Mouse (Mus musculus): ENCODE data around the gene F7. TPM values are rescaled to one million over a fixed set of nuclear protein-coding genes. Genes with fewer than 3 reads are reported as not detected.
"Not testable (repeated sequence)": the region's sequence is repeated elsewhere in the genome, so short reads cannot be mapped to it uniquely, and the experiment has no call there.

The F7 gene
- total RNA-seq, 4 experiments from 2014 or later = 0.19 to 0.20 TPM; not detected in 2

DNA sequence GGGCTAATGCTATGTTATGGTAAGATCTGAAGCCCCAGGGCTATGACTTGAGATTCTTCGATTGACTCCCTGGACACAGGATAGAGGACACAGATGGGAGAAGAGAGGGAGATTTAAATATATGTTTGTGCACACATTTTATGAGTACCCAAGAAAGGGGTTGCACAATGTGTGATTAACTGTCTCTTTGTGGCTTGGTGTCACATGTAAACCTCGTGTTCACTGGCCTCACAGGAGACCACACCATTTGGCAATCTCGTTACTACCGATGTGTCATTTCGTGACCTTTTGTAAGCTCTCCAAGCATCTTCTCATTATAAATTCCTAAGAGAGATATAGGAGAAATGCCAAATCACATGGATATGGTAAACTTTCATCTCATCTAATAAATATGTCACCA is 1.8 kb downstream of the F7 start:
- no peak for DNase-seq (ENCODE audit: low spot score in 2 of 2)

DNA sequence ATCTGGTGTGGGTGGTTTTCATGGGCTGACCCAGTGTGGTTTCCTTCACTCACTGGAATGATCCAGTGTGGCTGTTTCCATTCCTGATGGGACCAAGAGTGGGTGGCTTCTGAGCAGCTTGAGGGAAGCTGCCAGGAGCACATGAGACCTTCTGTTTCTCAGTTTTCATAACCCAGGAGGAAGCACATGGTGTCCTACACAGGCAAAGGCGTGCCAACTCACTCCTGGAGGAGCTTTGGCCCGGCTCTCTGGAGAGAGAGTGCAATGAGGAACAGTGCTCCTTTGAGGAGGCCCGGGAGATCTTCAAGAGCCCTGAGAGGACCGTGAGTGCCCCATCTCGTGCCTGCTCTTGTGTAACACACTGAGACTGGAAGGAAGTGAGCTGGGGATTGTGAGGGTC is 2.6 kb downstream of the F7 start:
- DNase-seq (ENCODE audit: low spot score in 2 of 2) = peak; percentile 27 to 82

DNA sequence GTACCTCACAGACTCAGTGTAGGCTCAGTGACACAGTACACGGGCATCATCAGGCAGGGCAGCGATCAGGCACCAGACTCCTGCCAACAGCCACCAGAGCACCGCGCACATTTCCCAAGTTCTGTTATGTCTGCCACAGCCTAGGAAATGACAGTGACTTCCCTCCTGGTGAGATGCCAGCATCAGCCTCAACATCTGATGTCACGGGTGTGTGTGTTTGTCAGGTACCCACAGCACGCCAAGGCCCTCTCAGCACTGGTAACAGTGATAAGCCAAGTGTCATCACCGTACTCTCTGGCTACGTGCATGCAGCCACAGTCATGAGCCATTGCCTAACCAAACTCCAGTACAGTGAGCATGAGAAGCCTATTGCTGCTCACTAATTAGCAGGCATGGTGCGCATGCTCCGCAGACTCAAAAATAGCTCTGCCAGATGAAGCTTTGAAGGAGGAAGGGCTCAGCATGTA is 10.5 kb downstream of the F7 start:
- DNase-seq (ENCODE audit: low spot score in 2 of 2) = no peak

DNA sequence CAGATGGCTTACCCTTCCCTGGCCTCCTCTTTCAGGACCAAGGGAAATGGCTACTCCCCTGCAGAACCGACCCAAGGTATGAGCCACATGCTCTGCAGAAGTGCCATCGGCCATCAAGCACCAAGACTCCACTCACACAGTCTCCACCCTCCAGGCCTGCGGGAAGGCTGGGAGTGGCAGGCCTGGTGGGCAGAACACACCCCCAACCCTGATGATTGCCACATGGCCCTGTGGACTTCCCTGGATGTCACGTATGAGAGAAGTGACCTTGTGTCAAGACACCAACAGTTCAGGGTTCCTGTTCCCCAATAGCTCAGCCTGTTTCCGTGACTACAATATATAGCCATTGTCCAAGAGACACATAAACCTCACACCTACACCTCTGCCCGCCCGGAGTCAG is 11.2 kb downstream of the F7 start, which contains the start of gene F10:
TSS of gene F10 (plus strand) at position 294 of the 400 bp plus-strand sequence.
- DNase-seq (ENCODE audit: low spot score in 2 of 2) = no peak

DNA sequence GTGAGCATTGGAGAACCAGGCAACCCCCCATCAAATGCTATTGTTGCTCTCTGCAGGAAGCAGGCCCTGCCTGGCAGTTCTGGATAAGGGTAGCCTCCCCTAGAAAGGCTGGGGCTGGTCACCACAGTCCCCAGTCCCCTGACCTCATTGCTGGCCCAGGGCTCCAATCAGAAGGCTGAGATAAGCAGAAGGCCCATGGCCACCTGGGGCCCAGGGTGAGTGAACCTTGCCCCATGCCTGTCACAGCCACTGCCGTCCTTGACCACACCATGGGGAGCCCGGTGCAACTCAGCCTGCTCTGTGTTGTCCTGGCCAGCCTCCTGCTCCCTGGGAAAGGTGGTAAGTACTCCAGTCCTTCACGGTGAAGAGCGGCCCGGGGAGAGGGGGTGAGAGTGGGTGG is 11.7 kb downstream of the F7 start:
- DNase-seq (ENCODE audit: low spot score in 2 of 2) = no peak

DNA sequence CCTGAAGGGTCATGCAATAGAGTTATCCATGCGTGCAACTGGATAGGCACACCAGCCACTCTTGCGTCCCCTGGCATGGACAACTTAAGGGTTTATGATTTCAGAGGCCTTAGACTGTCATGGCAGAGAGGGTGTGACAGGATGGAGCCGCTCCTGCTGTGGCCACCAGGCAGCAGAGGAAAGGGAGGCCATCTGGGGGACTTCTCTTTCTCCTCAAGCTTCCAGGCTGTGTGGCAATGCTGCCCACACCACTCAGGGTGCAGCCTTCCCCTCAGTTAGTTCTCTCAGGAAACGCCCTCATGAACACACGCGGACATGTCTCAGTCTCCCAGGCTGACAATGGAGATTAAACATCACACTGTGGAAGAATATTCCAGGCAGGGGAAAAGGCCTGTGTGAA is 13.2 kb downstream of the F7 start:
- DNase-seq (ENCODE audit: low spot score in 2 of 2) = no peak

DNA sequence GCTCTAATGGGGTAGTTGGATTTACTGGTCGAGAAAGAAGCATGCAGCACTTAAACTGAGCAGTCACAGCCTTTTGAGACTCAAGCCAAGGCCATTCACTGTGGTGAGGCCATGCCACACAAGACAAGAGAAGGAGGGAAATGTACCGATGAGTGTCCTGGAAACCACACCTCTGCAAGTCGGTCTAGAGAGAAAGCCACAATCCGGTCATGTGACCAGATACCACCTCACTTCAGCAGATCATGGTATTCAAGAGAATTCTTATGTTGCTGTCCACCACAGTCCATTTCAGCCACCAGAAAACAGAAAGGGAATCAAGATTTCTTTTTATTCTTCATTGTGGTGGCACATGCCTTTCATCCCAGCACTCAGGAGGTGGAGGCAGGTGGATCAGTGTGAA is 15.6 kb downstream of the F7 start:
- DNase-seq (ENCODE audit: low spot score in 2 of 2) = no peak

DNA sequence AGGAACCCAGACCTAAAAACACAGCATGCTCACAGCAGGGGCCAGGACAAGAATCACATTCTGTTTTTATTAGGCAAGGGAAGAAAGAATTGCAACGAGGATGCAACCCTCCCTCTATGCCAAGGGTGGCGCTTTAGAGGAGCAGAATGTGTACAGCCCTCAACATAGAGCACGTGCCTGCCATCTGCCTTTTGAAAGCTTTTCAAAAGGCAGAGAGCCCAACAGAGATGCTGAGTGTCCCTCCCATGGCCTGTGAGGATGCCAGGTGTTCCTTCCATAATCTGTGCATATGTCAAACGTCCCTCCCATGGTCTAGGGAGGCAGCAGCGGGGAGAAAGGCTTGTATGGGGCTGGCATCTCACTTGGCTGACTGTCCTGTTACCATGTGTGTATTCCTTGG is 21.8 kb downstream of the F7 start:
- DNase-seq (ENCODE audit: low spot score in 2 of 2) = no peak

DNA sequence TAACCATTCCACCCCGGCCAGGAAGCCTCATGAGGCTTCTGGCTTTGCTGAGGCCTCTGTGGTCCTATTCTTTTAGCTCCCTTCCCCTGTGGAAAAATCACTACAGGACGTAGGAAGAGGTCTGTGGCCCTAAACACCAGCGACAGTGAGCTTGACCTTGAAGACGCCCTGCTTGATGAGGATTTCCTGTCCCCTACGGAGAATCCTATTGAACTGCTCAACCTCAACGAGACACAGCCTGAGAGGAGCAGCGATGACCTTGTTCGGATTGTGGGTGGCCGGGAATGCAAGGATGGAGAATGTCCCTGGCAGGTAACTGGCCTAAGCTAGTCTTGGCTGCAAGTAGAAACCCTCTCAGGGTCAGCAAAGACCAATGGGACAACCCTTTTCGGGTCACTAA is 24.7 kb downstream of the F7 start:
- no peak for DNase-seq (ENCODE audit: low spot score in 2 of 2)

DNA sequence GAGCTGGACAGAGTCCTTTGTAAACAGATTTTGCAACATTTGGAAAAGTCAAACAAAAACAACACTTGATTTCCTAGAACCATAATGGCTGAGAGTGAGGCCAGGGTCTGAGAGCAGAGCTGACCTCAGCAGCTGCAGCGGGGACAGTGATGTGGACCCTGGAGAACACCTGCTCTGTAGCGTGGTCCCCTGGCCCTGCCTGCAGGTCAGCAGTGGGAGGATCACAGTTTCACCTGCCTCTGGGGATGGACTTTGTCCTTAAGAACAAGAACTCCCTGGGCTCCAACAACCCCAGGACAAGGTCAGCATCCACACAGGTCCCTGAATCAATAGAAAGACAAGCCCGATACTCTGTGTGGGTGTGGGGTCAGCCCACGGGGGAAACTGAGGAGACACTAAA is 31.5 kb downstream of the F7 start:
- no peak for DNase-seq (ENCODE audit: low spot score in 2 of 2)

DNA sequence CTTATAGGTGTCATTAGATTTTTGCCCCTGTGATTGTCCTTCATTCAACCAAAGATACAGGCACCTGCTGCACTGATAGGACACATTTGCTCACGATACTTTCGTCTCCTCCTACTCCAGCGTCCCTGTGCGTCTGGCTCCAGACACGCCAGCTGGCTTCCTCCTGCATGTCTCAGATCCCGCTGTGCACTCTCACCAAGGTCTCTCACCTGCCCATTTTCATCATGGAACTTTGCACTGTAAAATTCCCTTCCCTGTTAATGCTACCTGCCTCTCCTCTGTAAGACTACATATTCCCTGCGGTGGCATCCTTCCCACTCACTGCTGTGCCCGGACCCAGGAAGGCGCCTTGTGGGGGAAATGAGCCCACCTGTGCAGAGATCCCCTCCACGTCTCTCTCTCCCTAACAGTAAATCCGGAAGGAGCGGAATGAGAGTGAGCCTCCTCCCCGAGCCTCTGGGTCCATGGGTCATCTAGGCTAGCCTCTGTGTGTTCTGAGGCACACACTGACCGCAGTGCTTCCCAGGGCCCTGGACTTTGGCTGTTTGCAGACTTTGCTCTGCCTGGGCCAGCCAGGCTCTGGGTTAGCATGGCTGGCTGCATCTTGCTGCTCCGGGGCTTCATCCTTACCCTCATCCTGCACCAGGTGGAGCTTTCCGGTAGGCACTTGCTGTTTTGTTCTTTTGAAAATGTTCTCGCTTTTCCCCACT is 34.8 kb downstream of the F7 start, which contains the start of gene Proz:
TSS of gene Proz (plus strand) at position 474 of the 710 bp plus-strand sequence.
- no peak for DNase-seq (ENCODE audit: low spot score in 2 of 2)

DNA sequence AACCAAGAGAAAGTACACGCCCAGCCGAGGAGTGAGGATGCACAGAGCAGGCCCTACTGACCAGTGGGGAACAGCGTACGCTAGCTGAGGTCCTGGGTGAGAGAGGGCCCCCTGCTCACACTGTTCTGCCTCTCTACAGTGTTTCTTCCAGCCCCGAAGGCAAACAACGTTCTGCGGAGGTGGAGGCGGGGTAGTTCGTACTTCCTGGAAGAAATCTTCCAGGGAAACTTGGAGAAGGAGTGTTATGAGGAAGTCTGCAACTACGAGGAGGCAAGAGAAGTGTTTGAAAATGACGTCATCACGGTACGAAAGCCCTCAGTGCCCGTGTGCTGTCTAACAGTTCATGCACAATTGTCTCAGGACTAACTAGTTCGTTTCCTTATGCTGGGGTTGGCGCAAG is 37.3 kb downstream of the F7 start:
- DNase-seq (ENCODE audit: low spot score in 2 of 2) = no peak

DNA sequence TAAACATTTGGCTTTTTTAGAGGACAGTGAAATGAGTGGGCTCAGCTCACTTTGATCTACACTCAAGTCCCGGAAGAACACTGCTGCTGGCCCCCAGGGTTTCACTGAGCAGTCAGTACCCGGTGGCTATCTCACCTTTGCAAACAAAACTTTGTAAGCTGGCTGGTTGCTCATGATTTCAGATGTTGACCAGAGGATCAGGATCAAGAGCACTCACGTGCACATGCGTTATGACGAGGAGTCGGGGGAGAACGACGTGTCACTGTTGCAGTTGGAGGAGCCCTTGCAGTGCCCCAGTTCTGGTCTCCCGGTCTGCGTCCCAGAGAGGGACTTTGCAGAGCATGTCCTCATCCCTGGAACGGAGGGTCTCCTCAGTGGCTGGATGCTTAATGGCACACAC is 47.4 kb downstream of the F7 start:
- no peak for DNase-seq (ENCODE audit: low spot score in 2 of 2)

DNA sequence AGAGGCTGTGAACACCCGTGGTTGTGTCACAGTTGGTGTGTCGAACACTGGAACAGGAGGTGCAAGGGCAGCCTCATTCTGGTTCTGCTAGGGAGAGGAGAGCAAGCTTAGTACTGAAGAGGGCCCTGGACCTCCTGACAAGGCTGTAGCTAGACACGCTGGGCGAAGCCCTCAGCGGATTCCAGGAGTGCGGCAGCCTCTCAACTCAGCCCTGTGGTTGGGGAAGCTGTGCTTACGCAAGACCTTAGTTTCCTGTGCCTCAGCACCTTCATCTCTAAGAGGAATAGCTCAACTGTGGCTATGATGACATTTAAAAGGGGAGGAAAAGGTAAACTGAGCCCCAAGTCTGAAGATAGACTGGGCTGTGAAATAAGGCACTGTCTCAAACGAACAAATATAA is 49.2 kb downstream of the F7 start:
- no peak for DNase-seq (ENCODE audit: low spot score in 2 of 2)

DNA sequence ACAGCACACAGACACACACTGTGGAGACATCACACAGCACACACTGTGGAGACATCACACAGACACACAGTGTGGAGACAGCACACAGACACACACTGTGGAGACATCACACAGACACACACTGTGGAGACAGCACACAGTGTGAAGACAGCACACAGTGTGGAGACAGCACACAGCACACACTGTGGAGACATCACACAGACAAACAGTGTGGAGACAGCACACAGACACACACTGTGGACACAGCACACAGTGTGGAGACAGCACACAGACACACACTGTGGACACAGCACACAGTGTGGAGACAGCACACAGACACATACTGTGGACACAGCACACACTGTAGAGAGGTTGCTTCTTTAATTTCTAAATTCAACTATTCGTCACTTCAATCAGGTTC is 49.7 kb downstream of the F7 start:
- DNase-seq (ENCODE audit: low spot score in 2 of 2) = not testable (repeated sequence)

DNA sequence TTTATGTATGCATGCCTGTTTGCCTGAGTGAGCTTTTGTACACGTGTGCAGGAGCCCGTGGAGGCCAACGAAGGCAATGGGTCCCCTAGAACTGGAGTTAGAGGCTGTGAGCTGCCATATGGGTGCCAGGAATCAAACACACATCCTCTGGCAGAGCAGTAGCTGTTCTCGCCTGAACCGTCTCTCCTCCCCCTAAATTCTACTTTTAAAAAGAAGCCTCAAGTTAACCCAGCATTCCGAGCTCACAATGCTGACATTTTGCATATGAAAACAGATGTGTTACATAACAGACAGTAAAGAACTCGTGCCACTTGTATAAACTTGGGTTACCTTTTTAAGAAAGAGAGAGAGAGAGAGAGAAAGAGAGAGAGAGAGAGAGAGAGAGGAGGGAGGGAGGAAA is 51.7 kb downstream of the F7 start:
- DNase-seq (ENCODE audit: low spot score in 2 of 2) = no peak

Other genes with a start within 250 kb of the F7 start
- 100 to 1,000 TPM; 209 to 241 (median 226) TPM for gene Mcf2l, start 152.2 kb upstream of the F7 start, total RNA-seq (2022)
- gene F10, start 11.3 kb downstream of the F7 start, total RNA-seq (2022) = not detected
- not detected for gene Proz, start 34.9 kb downstream of the F7 start, total RNA-seq (2022)
- gene Pcid2, start 79.4 kb downstream of the F7 start, total RNA-seq (2022) = 10 to 100 TPM; 24.6 to 33.1 (median 28.5) TPM
- gene Cul4a, start 79.6 kb downstream of the F7 start, total RNA-seq (2022) = 10 to 100 TPM; 52.9 to 58.8 (median 53.7) TPM
- gene Lamp1, start 133.1 kb downstream of the F7 start, total RNA-seq (2022) = 100 to 1,000 TPM; 296 to 343 (median 307) TPM
- gene Grtp1, start 174.6 kb downstream of the F7 start, total RNA-seq (2022) = 1 to 10 TPM; 5.1 to 7.4 (median 5.7) TPM
- gene Adprhl1, start 228.1 kb downstream of the F7 start, total RNA-seq (2022) = 1 to 10 TPM; 1.4 to 2.3 (median 1.7) TPM

Measured in left cerebral cortex, adult 8-10 months (tissue).